8 mouse cellular contexts compared by ENCODE assay signal in genomic region chr9:16028394-16028911, GRCm38 (mm10).
DNase-seq lines count a peak whose midpoint lies in the region; ATAC-seq and TF ChIP-seq lines count a peak whose summit lies in the region.

No protein-coding gene starts in this region.

- H3K4me2 ChIP-seq in heart, embryonic 12.5 days, result no peak overlapping the region
- no peak overlapping the region for H3K4me2 ChIP-seq in heart, postnatal 0 days (ENCODE audit: low read depth, low read length)

- H3K27me3 ChIP-seq in heart, embryonic 12.5 days (replicated peaks), result no peaks in the 10 kb centered on the region
- H3K27me3 ChIP-seq in heart, postnatal 0 days (ENCODE audit: control insufficient read depth, insufficient read depth, low read length), result no peaks in the 10 kb centered on the region
- no peaks in the 10 kb centered on the region for H3K27me3 ChIP-seq in thymus, adult 2 months (ENCODE audit: control insufficient read depth, insufficient read depth, low read length)

- H3K27ac ChIP-seq in heart, embryonic 12.5 days (ENCODE audit: poor library complexity, severe bottlenecking), result no peak overlapping the region
- H3K27ac ChIP-seq in heart, postnatal 0 days (ENCODE audit: low read depth), result peak overlapping the region; percentile 69
- H3K27ac ChIP-seq in thymus, adult 2 months (ENCODE audit: control insufficient read depth, insufficient read depth, low read length), result no peak overlapping the region

- peak; percentile 32 to 67 for DNase-seq in heart, adult 18-20 months
- peak; percentile 23 for DNase-seq in embryo, embryonic 11 days
- DNase-seq in heart, postnatal 0 days (ENCODE audit: low spot score), result no peak
- DNase-seq in mesoderm, embryonic 11.5 days (ENCODE audit: low read depth, low spot score), result peak; percentile 16
- no peak for DNase-seq in thymus, postnatal 4 days
- DNase-seq in thymus, adult 2 months, result no peak
- DNase-seq in MN1 (ENCODE audit: low spot score), result no peak

- TF ChIP-seq POLR2A in thymus, adult 2 months (IDR thresholded peaks at IDR 0.05; ENCODE audit: control insufficient read depth, extremely low read depth, insufficient read depth, low read length, poor library complexity), result no peak

- no peak overlapping the region for H3K4me3 ChIP-seq in heart, embryonic 12.5 days
- H3K4me3 ChIP-seq in heart, postnatal 0 days (ENCODE audit: low read depth, low read length), result no peak overlapping the region
- no peak overlapping the region for H3K4me3 ChIP-seq in thymus, adult 2 months (ENCODE audit: control insufficient read depth, insufficient read depth, low read length)

- H3K9me3 ChIP-seq in heart, embryonic 12.5 days (replicated peaks), result no peaks in the 10 kb centered on the region
- no peaks in the 10 kb centered on the region for H3K9me3 ChIP-seq in heart, postnatal 0 days (replicated peaks; ENCODE audit: control insufficient read depth, low read length)

- 0 out of 2 replicates have a peak, but pooled peaks have one; percentile 42 for TF ChIP-seq EP300 in heart, postnatal 0 days (IDR thresholded peaks at IDR 0.05; ENCODE audit: low read depth)

- H3K36me3 ChIP-seq in heart, embryonic 12.5 days, result no peaks in the 10 kb centered on the region
- no peaks in the 10 kb centered on the region for H3K36me3 ChIP-seq in heart, postnatal 0 days (replicated peaks; ENCODE audit: control insufficient read depth, insufficient read depth, low read length)
- no peaks in the 10 kb centered on the region for H3K36me3 ChIP-seq in thymus, adult 2 months (ENCODE audit: control insufficient read depth, insufficient read depth, low read length)

- H3K4me1 ChIP-seq in heart, embryonic 12.5 days (replicated peaks), result 0 out of 2 replicates have a peak, but pooled peaks cover 6% of the 10 kb centered on the region
- no peaks in the 10 kb centered on the region for H3K4me1 ChIP-seq in heart, postnatal 0 days (ENCODE audit: control insufficient read depth, insufficient read depth)
- no peaks in the 10 kb centered on the region for H3K4me1 ChIP-seq in thymus, adult 2 months (replicated peaks; ENCODE audit: control insufficient read depth, insufficient read depth, low read length)

- ATAC-seq in heart, embryonic 12.5 days (ENCODE audit: insufficient number of reproducible peaks, low FRiP score), result no peak
- peak; percentile 70 for ATAC-seq in heart, postnatal 0 days (ENCODE audit: insufficient read depth, low read depth)

- TF ChIP-seq CTCF in heart, postnatal 0 days (IDR thresholded peaks at IDR 0.05; ENCODE audit: low read depth), result no peak
- TF ChIP-seq CTCF in thymus, adult 2 months (IDR thresholded peaks at IDR 0.05; ENCODE audit: borderline replicate concordance, control insufficient read depth, extremely low read depth, insufficient read depth, low read length, poor library complexity), result no peak

- 51% methylated on average over 4 of the region's 4 CpGs for WGBS in heart, embryonic 12.5 days
- WGBS in heart, postnatal 0 days, result 50% methylated on average over 4 of the region's 4 CpGs
- WGBS in thymus, adult 2 months, result 66% methylated on average over 4 of the region's 4 CpGs

- H3K9ac ChIP-seq in heart, embryonic 12.5 days, result no peak overlapping the region
- no peak overlapping the region for H3K9ac ChIP-seq in heart, postnatal 0 days (replicated peaks; ENCODE audit: low read depth, low read length)

Comparison
In these comparisons a context has a peak if more than half of its experiments do, and no peak if none do; other contexts are left out.
1. DNase-seq: peak in heart, adult 18-20 months (2 of 2), embryo, embryonic 11 days (single experiment) and mesoderm, embryonic 11.5 days (single experiment); none in heart, postnatal 0 days (single experiment), thymus, postnatal 4 days (single experiment), thymus, adult 2 months (single experiment) and MN1 (single experiment).